ENCODE assay signal across 8 mouse cellular contexts in the genomic region with DNA sequence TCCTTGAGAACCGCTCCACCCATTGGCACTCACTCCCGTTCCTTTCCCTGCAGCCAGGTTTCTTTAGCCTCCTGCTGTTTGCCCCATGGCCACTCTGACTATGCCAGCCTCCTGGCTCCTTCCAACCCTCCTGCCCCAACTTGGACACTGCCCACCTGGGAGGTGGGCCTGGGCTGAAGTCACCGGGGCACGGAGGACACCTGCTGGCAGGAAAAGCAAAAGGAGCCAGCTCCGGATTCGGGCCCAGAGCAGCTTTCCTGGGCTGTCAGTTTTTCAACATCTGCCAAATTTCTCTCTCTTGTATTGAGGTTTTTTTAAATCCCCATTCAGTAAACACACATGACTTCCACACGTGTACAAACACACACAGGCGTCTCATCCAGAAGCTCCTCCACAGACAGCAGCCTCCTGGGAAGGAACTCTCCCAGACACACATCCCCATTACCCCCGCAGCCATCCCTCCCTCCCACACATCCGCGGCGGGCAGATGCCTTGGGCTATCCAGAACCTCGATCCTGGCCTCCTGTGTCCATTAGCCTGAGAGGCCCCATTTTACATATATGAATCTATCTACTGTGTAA. TPM values are rescaled to one million over a fixed set of nuclear protein-coding genes. Genes with fewer than 3 reads are reported as not detected.
DNase-seq lines count a peak whose midpoint lies in the region; ATAC-seq and TF ChIP-seq lines count a peak whose summit lies in the region.

No protein-coding gene starts in this region.

- no peaks in the 10 kb centered on the region for H3K9me3 ChIP-seq in liver, embryonic 14.5 days (ENCODE audit: control insufficient read depth, low read length)
- no peaks in the 10 kb centered on the region for H3K9me3 ChIP-seq in neural tube, embryonic 14.5 days (ENCODE audit: control insufficient read depth, low read length)

- 17% methylated on average over 13 of the region's 13 CpGs for WGBS in liver, embryonic 14.5 days (ENCODE audit: insufficient replicate concordance)
- WGBS in neural tube, embryonic 14.5 days = 9% methylated on average over 13 of the region's 13 CpGs

- peak; percentile 60 for TF ChIP-seq CTCF in gastrocnemius, adult 2 months (IDR thresholded peaks at IDR 0.05)
- 0 out of 2 replicates have a peak, but pooled peaks have one; percentile 17 for TF ChIP-seq CTCF in liver, embryonic 14.5 days (IDR thresholded peaks at IDR 0.05; ENCODE audit: low read depth)

- ATAC-seq in liver, embryonic 14.5 days (ENCODE audit: insufficient read depth) = no peak
- ATAC-seq in neural tube, embryonic 14.5 days (ENCODE audit: low read depth) = no peak

- DNase-seq in adrenal gland, postnatal 10 days = peak; percentile 41
- no peak for DNase-seq in adrenal gland, adult 2 months
- peak; percentile 73 for DNase-seq in cerebellum, adult 8-10 months
- DNase-seq in gastrocnemius, adult 2 months = peak; percentile 72
- peak; percentile 28 for DNase-seq in kidney, adult 18-20 months
- no peak for DNase-seq in liver, embryonic 14.5 days (ENCODE audit: low read depth in 3 of 3, low spot score in 3 of 3)
- DNase-seq in thymus, postnatal 0 days (ENCODE audit: low spot score) = no peak

- no peak overlapping the region for H3K9ac ChIP-seq in liver, embryonic 14.5 days (replicated peaks)
- no peak overlapping the region; the same call in 1 of the 2 replicates for H3K9ac ChIP-seq in neural tube, embryonic 14.5 days (replicated peaks; ENCODE audit: low read depth, low read length)

- H3K4me2 ChIP-seq in liver, embryonic 14.5 days (ENCODE audit: low read depth) = no peak overlapping the region
- peak overlapping the region; percentile 95 for H3K4me2 ChIP-seq in neural tube, embryonic 14.5 days (ENCODE audit: low read depth, low read length)

- H3K27me3 ChIP-seq in liver, embryonic 14.5 days (ENCODE audit: control insufficient read depth, insufficient read depth, low read length) = peaks cover 24% of the 10 kb centered on the region
- no peaks in the 10 kb centered on the region for H3K27me3 ChIP-seq in neural tube, embryonic 14.5 days (ENCODE audit: control insufficient read depth, insufficient read depth, low read length)

- intact Hi-C loops in gastrocnemius, adult 2 months (cut with DNase I) = loop anchor here (1.0 to 5.0 kb wide), 2 partner anchors 52 to 209 kb away; no protein-coding TSS in a partner anchor

- peak overlapping the region; percentile 83 for H3K4me3 ChIP-seq in gastrocnemius, adult 2 months
- H3K4me3 ChIP-seq in liver, embryonic 14.5 days (ENCODE audit: insufficient read depth in 1 of 2, low read depth in 2 of 2, low read length in 2 of 2) = no peak overlapping the region
- H3K4me3 ChIP-seq in neural tube, embryonic 14.5 days (ENCODE audit: low read depth, low read length) = no peak overlapping the region; the same call in 1 of the 2 replicates

- no peak for TF ChIP-seq EP300 in liver, embryonic 14.5 days (IDR thresholded peaks at IDR 0.05; ENCODE audit: low read depth)

- H3K36me3 ChIP-seq in liver, embryonic 14.5 days (replicated peaks; ENCODE audit: control insufficient read depth, insufficient read depth, low read depth) = no peaks in the 10 kb centered on the region
- no peaks in the 10 kb centered on the region for H3K36me3 ChIP-seq in neural tube, embryonic 14.5 days (ENCODE audit: control insufficient read depth, insufficient read depth, low read length)

- H3K27ac ChIP-seq in gastrocnemius, adult 2 months = peak overlapping the region; percentile 71
- no peak overlapping the region for H3K27ac ChIP-seq in liver, embryonic 14.5 days
- H3K27ac ChIP-seq in neural tube, embryonic 14.5 days (ENCODE audit: low read depth, low read length) = no peak overlapping the region

- H3K4me1 ChIP-seq in liver, embryonic 14.5 days (replicated peaks; ENCODE audit: control insufficient read depth in 2 of 2, insufficient read depth in 2 of 2, low read length in 1 of 2) = no peaks in the 10 kb centered on the region
- peaks cover 12% of the 10 kb centered on the region for H3K4me1 ChIP-seq in neural tube, embryonic 14.5 days (ENCODE audit: control insufficient read depth, insufficient read depth, low read length)

RNA-seq across cellular contexts. Expression of a gene that starts 2.4 kb away (rescaled TPM):
- 10 to 100 TPM; 15.0 to 16.6 TPM for total RNA-seq in adrenal gland, postnatal 10 days (2021)
- 10 to 100 TPM in 1 of 2 experiments, 1 to 10 TPM in 1; 9.7 to 16.3 TPM for total RNA-seq in adrenal gland, adult 2 months (2021)
- 8.7 TPM in 2 replicates for polyA plus RNA-seq in adrenal gland, adult 2 months (2012; rRNA removed)
- total RNA-seq in gastrocnemius, adult 2 months (2021) = 10 to 100 TPM; 32.2 to 48.0 TPM
- 0.94 and 1.2 TPM in 2 replicates for polyA plus RNA-seq in liver, embryonic 14.5 days (2012; rRNA removed)
- 0.75 and 1.3 TPM in 2 replicates for polyA plus RNA-seq in liver, embryonic 14.5 days (2014; fragmentation: Nextera tagmentation; extraction: Ambion mirVana)
- 2.8 and 4.1 TPM in 2 replicates for polyA plus RNA-seq in neural tube, embryonic 14.5 days (2014; fragmentation: Nextera tagmentation; extraction: Ambion mirVana)
- 2.6 and 2.9 TPM in 2 replicates for polyA plus RNA-seq in thymus, postnatal 0 days (2015; fragmentation: Nextera tagmentation; extraction: Ambion mirVana)

RNA-seq across cellular contexts. Expression of a gene that starts 5.9 kb away (rescaled TPM):
- total RNA-seq in adrenal gland, postnatal 10 days (2021) = 10 to 100 TPM; 25.3 to 25.7 TPM
- total RNA-seq in adrenal gland, adult 2 months (2021) = 10 to 100 TPM; 18.3 to 30.3 TPM
- polyA plus RNA-seq in adrenal gland, adult 2 months (2012; rRNA removed) = 10.6 and 10.9 TPM in 2 replicates
- 10 to 100 TPM in 1 of 2 experiments, 1 to 10 TPM in 1; 8.4 to 13.6 TPM for total RNA-seq in gastrocnemius, adult 2 months (2021)
- polyA plus RNA-seq in liver, embryonic 14.5 days (2012; rRNA removed) = 3.0 and 3.3 TPM in 2 replicates
- 5.8 and 7.3 TPM in 2 replicates for polyA plus RNA-seq in liver, embryonic 14.5 days (2014; fragmentation: Nextera tagmentation; extraction: Ambion mirVana)
- 38.1 and 47.7 TPM in 2 replicates for polyA plus RNA-seq in neural tube, embryonic 14.5 days (2014; fragmentation: Nextera tagmentation; extraction: Ambion mirVana)
- polyA plus RNA-seq in thymus, postnatal 0 days (2015; fragmentation: Nextera tagmentation; extraction: Ambion mirVana) = 13.6 and 15.6 TPM in 2 replicates

Comparison
In these comparisons a context has a peak if more than half of its experiments do, and no peak if none do; other contexts are left out.
1. DNase-seq: peak in adrenal gland, postnatal 10 days (single experiment), cerebellum, adult 8-10 months (single experiment), gastrocnemius, adult 2 months (single experiment) and kidney, adult 18-20 months (single experiment); none in adrenal gland, adult 2 months (single experiment), liver, embryonic 14.5 days (0 of 3) and thymus, postnatal 0 days (single experiment).